Mouse (Mus musculus): ENCODE data around the gene Dap.
A peak's percentile ranks its signal among the peaks of the same experiment; 100 is the strongest.

Gene Dap

DNA sequence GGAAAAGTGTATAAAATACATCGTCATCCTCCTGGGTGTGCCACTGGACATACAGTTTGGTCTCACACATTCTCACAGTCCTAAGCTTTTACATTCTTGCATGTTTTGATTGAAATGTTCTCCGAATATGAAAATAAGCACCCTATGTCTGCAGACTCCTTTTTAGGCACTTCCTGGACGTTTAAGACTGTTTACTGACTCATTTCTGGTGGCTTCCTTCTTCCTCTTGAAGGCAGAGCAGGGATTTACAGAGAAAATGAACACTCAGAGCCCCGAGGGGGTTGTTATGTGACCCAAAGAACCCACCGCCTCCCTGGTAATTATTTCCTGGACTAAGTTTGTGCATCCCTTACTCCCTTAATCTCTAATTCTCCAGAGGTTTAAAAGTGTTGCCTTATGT, 13.8 kb downstream of the Dap start:
- DNase-seq: no peak

DNA sequence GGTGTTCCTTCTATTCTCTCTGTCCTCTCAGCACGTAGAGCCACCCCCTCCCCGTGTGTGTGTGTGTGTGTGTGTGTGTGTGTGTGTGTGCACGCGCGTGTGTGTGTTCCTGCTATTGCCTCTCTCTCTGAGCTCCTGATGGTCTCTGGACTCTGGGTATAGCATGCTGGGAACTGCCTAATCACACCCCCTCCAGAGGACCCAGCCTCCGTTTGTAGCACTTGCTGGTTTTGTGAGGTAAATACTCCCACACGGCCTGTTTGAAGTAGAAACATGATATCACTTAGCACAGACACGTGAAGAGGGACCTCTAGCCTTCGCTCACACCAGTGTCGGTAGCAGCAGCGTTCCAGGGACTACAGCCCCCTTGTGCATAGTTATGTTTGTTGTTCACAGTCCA, 14.5 kb downstream of the Dap start:
- DNase-seq: no peak

DNA sequence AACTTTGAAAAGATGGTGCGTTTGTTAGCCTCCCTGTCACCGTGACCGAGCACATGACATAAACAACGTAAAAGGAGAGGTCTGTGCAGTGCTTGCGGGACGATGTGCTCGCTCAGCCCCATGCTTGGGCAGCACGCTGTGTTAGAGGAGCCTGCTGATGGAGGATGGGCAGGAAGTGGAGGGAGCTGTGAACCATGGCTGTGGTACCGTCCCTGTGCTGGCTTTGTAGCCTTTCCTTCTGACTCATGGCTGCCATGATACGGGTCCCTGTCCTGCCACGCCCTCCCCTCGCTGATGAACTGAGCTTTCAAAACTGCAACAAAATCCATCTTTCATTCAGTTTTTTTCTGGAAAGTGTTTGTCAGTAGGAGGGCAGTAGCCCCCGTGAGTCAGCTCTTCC, 15.6 kb downstream of the Dap start:
- DNase-seq: no peak

DNA sequence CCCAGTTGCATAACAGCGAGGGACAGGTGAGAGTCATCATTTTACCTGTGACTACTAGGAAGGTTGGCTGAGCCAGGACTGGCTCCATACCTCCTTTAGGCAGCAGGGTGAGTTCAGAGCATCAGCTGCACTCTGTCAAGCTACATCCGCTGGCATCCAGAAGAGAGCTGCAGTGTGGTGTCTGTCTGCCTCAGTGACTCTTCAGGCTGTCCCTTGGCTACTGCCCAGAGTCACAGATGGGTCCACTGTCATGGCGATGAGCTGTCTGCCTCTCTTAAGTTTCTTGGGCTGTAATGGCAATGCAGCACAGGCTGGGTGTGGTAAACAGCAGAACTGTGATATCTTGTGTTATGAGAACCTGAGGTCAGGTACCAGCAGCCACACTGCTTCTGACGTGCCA, 16.1 kb downstream of the Dap start:
- DNase-seq: no peak

DNA sequence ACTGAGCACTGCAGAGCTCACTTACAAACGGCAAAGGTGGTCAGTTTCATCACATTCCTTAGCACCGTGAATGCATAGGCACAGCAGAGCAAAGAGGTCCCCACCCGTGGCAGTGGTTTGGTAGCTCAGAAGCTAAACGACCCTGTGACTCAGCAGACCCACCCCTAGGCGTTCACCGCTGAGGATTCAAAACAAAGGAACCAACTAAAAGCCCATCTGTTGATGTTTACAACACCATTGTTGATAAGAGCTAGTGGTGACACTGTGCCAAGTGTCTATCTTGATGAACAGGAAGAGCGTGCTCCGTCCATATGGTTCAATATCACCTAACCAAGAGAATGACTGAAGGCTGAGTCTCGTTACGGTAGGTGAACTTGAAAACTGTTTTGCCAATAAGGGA, 19.1 kb downstream of the Dap start:
- DNase-seq: no peak

DNA sequence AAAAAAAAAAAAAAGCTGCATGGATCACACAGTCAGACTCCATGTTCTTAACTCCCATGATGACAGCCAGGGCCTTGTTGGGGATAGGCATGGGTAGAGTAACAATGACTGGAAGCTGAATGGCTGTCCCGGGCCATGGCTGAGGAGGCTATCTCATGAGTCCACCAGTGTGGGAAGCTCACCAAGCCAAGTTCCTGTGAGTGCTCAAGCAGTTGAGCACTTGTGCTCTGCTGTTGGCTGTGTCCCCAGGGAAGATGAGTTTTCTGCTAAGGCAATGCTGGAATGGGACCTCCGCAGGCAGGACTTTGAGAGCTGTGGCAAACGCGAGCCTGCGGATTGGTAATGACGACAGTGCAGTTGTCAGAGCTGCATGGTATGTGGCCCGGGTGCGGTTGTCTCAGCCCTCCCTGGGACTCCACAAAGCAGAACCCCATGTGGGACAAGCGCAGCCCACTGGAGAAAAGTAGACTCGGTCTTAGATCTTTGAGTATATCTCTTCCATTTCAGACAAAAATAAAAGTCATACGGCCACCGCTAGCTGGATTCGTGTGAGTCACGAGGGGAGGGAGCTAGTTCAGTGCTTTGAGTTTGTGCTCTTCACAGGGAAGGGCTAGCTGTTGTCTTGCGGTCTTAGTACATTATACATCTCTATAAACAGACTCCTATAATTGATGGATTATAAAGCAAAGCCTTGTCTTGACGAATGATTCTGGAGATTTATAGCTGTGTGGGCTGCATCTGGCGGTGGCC, 20.8 kb downstream of the Dap start:
- DNase-seq: no peak

DNA sequence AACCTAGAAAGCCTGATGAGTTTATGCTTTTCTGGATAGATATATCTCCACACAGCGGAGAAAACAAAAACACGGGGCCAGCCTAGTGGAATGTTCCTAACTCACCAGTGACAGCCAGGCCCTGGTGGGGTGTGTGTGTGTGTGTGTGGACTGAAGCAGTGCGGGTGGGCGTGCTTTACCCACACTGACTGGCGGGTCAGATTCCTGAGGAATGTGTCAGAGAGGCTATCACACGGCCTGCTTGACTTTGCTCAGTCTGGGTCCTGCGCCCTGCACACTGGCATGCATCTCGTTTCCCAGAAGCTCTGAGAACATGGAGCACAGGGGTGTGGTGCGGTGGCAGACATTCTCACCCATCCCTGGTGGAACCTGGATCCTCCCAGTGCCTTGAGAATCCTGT, 21.8 kb downstream of the Dap start:
- no peak for DNase-seq

DNA sequence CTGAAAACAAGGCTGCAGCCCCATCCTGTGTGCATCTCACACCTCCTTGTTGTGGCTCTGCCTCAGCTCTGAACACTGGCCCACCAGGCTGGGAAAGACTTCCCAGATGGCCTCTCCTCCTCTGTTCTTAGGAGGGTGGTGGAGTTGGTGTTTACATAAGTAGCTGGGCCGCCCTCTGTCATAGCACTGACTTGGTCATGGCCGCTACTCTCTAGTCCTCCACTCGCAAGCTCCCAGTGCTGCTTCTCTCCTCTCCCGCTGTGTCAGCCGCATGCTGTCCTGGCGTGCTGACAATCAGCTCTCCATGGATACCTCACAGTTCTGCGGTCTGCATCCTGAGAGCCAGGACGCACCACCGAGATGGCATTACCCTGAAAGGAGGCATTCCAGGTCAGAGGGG, 22.9 kb downstream of the Dap start:
- DNase-seq: no peak

DNA sequence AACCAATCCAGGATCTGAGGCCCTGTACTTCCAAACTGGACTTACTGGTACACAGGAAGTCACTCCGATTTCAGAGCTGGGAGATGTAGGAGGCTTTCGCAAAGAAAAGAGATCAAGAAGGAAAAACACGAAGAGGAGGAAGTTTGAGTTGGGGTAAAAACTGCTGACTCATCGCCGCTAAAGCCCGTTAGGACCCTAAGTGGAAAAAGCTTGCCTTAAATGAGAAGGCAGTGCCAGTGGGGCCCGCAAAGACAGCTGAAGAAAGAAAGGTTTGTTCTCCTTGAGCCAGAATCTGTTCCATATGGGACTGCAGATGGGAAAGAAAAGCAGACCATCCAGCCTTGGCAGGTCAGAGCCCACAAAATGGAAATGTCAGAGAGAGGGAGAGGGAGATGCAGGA, 24.8 kb downstream of the Dap start:
- DNase-seq: no peak

DNA sequence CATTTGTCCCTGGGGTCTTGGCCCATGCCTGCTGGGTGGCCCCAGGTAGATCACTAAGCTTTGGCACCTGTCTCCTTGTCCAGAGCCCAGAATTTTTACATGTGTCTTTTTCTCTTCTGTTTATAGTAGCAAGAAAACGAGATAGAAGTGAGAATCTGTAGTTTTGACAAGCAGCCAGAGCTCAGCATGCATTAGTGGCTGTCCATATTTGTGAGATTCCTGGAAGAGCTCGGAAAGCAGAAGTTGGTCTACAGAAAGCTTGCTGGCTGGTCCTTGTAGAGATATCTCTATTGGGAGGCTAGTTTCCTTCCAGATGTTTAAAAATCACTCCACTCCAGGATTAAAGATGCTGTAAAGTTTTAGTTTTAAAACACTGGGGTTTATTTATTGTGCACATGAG, 25.9 kb downstream of the Dap start:
- no peak for DNase-seq

DNA sequence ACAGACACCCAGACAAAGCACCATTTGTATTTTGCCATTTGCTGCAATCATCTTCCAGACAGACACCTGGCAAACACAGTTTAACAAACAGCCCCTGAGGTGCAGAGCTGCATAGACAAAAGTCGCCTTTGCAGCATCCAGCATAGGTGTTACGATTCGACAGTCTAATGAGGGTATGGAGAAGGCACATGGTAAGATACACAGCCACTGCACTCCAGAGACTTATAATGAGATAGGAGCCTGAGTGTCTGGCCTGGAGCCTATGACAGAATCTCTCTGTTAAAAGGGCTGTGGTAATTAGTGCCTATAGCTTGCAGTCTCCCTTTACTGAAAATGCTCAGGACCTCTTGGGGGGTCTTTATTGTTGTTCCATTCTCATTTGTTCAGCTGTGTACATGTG, 26.6 kb downstream of the Dap start:
- DNase-seq: no peak

DNA sequence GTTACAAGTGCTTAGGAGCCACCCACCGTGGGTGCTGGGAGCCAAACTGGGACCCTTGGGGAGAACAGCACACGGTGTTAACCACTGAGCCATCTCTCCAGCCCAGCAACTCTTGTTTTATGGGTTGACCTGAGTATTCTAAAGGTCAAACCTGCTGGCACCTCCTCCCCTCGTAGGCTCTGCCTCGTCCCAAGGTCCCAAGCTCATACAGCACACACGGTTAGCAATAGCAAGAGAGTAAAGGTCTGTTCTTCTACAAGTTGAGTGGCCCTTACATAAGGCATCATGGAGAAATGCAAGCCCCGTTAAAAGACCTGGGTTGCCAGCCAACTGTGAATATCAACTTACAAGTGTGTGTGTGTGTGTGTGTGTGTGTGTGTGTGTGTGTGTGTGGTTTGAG, 27.1 kb downstream of the Dap start:
- DNase-seq: no peak

DNA sequence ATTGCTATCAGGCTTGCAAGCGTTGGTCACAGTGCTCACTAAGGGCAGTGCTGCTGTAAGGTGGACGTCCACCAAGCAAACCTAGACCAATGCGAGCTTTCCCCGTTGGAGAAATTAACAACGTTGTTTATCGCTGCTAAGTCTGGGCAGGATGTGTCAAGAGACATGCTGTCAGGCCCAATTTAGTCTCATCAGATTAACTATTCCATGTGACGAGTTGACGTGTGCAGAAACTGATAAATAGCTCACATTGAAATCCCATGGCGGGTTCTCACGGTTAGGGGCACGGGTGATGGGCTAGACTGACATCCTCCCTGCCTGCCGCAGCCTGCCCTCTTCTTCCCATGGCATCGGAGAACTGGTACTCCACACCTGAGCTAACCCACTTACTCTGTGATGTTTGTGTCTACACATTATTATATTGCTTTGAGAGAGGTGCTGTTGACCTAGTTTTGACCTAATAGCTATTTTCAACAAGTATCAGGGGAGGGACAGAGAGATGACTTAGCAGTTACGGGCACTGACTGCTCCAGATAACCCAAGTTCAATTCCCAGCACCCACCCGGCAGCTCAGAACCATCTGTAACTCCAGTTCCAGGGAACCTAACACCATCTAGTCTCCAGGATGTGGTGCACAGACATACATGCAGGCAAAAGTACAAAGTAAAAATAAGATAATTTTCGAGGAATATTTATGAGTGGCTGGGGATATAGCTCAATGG, 28.6 kb downstream of the Dap start:
- no peak for DNase-seq

DNA sequence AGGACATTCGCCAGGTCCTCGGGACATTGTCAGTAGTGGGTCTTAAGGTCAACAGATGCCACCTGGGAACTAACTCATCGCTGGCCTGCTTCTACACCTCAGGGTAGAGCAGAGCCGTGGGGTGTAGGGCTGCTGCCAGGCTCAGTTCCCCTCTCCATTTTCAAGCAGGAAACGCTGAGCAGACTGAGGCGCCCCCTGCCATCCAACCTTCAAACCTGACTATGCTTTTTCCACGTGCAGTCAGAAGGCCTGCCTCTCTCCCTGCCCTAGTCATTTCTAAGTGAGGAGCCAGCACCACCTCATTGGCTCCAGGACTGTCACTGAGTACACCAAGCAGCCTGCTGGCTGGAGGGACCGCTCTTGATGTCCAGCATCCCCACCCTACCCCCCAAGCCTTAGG, 29.3 kb downstream of the Dap start:
- no peak for DNase-seq

DNA sequence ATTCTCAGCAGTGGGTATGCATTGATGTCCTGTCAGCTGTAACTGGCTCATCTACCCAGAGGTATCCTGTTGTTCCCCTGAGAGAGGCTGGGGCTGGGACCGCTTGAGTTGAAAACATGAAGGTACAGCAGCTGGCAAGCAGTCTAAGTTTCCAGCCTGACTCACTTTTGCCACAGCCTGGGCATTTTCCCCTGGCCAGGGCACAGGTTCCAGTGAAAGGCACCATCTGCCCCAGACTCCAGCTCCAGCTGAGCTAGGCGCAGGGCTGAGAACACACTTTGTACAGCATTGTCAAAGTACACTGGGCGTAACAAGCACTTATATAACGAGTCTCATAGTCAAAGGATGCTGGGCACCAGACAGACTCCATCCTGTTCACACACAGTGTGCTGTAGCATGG, 29.8 kb downstream of the Dap start:
- DNase-seq: no peak

DNA sequence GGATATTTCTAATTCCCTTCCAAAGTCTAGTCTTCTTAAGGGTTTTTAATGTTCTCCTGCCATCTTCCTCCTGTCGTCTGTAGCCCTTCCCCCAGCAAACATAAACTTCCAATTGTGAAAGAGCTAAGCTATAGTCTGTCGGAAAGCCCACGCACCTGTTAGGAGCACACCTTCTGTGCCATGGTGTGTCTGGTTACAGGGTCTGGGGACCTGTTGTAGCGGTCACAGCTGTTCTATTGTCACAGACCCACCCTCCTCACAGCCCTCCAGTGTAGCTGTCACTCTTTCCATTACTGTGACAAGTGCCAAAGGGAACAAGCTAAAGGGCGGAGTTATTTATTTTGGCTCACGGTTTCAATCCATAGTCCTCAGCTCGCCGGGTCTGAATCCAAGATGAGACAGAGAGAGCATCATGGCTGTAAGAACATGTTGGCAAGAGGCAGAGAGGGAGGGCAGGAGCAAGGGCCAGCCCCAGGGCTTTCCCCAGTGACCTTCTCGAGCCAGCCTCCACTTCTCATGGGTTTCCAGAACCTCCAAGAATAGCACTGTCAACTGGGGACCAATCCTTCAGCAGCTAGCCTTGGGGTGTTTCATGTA, 30.9 kb downstream of the Dap start:
- DNase-seq: no peak

DNA sequence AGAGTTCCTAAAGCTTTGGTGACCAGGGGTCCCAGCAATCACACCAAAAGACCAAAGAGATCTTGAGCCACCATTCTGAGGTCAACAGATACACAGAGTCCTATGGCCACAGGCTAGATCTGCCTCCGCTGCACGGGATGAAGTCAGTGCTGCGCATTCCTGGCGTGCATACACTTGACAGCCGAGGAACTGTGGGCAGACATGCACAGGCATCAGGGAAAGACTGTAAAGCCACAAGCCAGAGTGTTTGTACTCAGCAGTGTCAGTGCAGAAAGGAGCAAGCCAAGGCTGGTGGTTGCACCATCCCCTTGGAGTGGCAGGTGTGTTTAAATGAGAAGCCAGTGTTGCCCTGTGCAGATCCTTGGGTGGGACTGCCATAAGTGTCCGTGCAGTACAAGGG, 31.6 kb downstream of the Dap start:
- DNase-seq: no peak

DNA sequence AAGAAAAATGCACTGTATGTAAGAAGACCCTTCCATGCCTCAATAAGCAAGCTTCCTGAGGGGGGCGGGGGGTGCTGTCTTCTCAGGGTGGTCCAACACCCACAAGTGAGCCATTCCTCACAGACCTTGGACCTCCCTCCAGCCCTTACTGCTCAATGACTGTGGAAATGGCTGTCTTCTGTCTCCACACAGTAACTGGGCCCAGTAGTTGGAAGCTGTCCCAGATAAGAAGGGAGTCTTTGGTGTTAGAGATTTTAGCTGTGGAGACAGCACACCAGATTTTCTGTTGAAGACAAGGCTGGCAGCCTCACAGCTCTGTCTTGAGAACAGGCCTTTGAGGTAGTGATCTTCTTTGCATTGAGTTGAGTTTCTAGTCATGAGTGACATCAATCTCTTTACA, 33.2 kb downstream of the Dap start:
- DNase-seq: no peak

DNA sequence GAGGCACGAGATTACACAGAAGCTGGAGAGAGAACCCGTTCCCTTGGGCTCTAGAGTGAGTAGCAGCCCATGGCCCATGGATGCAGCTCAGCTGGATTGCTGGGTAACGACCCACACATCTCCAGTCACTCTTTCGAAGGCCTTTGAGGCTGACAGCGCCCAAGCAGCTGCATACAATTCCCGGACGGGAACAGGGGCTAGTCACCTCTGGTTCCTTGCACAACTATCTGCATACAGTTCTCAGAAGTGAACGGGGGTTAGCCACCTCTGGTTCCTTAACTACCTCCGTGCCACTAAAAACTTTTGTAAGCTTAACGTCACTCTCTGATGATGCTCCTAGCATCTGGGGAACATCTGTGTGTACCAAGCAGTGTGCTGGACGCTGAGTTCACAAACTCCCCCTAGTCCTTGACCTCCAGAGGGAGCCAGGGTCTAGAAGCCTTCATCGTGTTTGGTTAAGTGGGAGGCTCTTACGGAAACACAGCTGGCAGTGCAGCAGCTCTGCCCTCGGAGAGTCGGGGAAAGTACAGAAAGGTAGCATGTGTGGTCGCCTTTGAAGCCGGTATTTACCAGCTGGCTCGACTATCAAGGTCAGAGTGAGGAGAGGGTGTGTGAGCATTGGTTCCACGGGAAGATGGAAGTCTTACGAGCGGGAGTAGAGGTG, 34.0 kb downstream of the Dap start:
- no peak for DNase-seq

DNA sequence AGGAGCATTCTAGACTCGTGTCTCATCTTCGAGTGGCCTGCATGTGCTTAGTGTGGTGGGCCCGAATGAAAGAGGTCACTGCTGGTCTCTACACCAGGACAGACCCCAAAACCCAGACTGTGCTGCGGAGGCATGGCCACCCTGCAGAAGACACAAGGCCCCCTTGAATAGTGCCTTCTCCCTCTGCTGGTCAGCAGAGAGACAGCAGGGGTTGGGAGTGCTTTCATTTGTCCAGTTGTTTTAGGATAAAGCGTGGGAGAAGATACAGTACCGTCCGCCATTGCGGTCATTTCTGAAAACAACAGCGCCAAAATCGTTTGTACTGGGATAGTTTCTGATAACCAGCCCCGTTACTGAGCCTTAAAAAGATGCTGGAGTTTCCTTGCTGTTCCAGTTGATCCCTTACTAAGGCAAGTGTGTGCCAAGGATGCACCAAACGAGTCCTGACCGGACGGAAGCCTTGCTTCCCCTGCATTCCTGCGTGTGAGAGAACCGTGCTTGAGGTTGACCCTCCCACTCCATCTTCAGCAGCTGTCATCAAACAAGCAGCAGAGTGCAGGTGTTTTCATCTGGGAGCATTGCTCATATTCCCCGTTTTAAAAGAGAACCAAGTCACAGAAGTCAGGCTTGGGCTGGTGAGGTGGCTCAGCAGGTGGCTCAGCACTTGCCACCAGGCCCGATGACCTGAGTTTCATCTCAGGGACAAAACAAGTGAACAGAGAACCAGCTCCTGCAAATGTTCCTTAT, 34.8 kb downstream of the Dap start:
- DNase-seq: no peak

DNA sequence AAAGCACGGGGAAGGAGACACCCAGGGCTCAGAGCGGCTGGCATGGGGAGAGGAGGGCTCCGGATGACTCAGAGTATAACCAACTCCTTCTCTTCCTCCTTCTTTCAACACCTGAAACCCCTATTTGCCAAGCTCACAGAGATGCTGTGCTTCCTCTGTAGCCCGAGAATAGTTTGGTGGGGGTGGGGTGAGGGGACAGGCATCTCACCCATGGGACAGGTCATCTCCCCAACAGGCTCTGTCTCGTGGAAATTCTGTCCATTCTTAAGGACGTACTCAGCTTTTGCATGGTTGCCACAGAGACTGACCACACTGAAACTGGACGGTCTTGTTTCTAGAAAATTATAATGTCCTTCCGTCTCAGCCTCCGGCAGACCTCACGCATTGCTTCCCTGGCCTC, 37.0 kb downstream of the Dap start:
- no peak for DNase-seq

DNA sequence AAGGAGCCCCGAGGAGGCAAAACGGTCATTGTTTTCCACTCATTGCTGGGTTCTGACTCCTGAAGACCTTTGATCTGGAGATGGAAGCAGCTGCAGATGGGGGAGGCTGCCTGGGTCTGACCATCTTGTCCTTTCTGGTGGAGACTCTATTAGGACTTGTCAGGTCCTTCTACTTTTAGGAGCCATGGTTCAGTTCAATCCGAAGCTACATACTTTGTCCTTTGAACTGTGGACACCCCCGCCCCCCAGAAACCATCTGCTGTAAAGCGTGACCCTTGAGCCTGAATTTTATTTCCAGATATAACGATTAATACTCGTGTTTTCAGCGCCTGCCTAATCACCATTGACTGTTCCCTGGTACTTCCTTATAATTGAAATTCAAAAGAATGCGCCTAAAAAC, 38.2 kb downstream of the Dap start:
- DNase-seq: no peak

DNA sequence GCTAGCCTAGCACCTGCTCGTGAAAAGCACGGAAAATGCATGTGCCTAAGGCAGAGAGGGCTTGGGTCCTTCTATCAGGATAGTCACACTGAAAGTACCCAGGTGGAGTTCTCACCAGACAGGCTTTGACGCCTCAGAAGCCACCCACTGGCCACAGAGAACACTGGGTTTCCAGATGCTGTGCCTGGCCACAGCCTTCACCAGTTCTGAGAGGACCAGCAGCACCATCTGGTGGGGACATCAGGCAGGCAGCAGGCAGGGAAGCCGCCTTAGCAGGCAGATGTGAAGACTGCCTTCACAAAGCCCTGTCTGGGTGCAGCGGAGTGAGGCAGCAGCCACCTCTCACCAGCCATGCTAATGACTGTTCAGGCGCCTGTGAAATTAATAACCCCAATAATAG, 40.7 kb downstream of the Dap start:
- peak; percentile 88 for DNase-seq

All from right cerebral cortex, adult 18-20 months (tissue).